Mouse (Mus musculus) midbrain, embryonic 13.5 days (tissue): ENCODE measurements at regions not wholly inside any gene's neighbourhood (a gene's known extent, or its start where the extent isn't known, plus 50 kb on each side); places are given as distances from the start of the nearest gene placed in this dataset.
"Not testable (repeated sequence)": the region's sequence is repeated elsewhere in the genome, so short reads cannot be mapped to it uniquely, and the experiment has no call there.

Source experiments
- ATAC-seq: fragments of 200-750 bp; cut with Nextera tagmentation; 2 replicates; pipeline ENCODE4 v1.8.0; 2017; ENCODE audit warnings: mild to moderate bottlenecking, moderate TSS enrichment, moderate library complexity
- H3K27ac ChIP-seq: fragments of 300-500 bp; sonication (generic); 2 replicates; pipeline ENCODE4 v1.5.1; 2015; ENCODE audit warnings: inconsistent platforms, mild to moderate bottlenecking, moderate library complexity
- H3K27me3 ChIP-seq: fragments of 300-500 bp; sonication (generic); 2 replicates; pipeline ENCODE4 v1.6.1; 2015; ENCODE audit warnings: mild to moderate bottlenecking, inconsistent platforms
- H3K36me3 ChIP-seq: fragments of 300-500 bp; sonication (generic); 2 replicates; pipeline ENCODE4 v1.6.1; 2015; ENCODE audit warnings: mild to moderate bottlenecking, inconsistent platforms
- H3K4me1 ChIP-seq: fragments of 300-500 bp; sonication (generic); replicated peaks from 2 replicates; pipeline ENCODE4 v1.6.1; 2015; ENCODE audit warnings: inconsistent platforms
- H3K4me2 ChIP-seq: fragments of 300-500 bp; sonication (generic); replicated peaks from 2 replicates; pipeline ENCODE4 v1.6.1; 2015; ENCODE audit warnings: moderate library complexity, mild to moderate bottlenecking, inconsistent platforms
- H3K4me3 ChIP-seq: fragments of 300-500 bp; sonication (generic); replicated peaks from 2 replicates; pipeline ENCODE4 v1.5.1; 2015; ENCODE audit warnings: mild to moderate bottlenecking, inconsistent platforms
- H3K9ac ChIP-seq: fragments of 300-500 bp; sonication (generic); replicated peaks from 2 replicates; pipeline ENCODE4 v1.6.1; 2015; ENCODE audit warnings: mild to moderate bottlenecking, inconsistent platforms
- H3K9me3 ChIP-seq: fragments of 300-500 bp; sonication (generic); 2 replicates; pipeline ENCODE4 v1.6.1; 2016; ENCODE audit warnings: mild to moderate bottlenecking, inconsistent platforms
- WGBS: fragments of 180-500 bp; shearing (Covaris S2); methylation state at CpG from one replicate; pipeline ENCODE4 v1.1.7; 2015; 5-methylcytosine and 5-hydroxymethylcytosine counted together

- 91% methylated on average over 3 of the region's 3 CpGs for WGBS
- H3K27ac ChIP-seq: no peak overlapping the region
These were observed 194.3 kb downstream of the Fam43a start for GRCm38 (mm10) chr16:30793856-30794255.

DNA sequence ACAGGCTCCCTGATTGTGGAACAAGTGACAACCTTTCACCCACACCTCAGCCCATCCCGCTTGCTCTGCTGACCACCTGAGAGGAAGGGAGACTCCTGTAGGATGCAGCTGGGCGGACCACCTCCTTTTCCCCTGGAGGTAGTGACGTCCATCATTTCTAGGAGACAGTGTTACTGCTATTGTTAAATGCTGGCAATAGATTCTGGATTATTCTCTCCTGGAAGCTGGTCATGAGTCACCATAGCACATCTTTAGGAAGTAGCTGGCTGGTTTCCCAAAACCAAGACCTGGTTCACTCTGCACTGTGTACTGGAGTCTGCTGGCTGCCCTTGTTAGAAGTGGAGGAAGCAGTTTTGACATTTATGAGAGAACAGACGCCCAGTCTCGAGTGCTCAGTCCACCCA is 196.0 kb downstream of the Fam43a start:
- Histone ChIP-seq H3K4me2 (no peak overlapping the region), H3K36me3 (no peaks in the 10 kb centered on the region), H3K9me3 (no peaks in the 10 kb centered on the region), H3K4me3 (no peak overlapping the region), H3K27me3 (no peaks in the 10 kb centered on the region), H3K27ac (no peak overlapping the region), H3K9ac (no peak overlapping the region), H3K4me1 (peaks cover 15% of the 10 kb centered on the region)
- 88% methylated on average over 5 of the region's 5 CpGs for WGBS
- no peak for ATAC-seq

More at GRCm38 (mm10) chr16:30793856-30794255, 194.3 kb downstream of the Fam43a start:
- Histone ChIP-seq H3K9me3 (no peaks in the 10 kb centered on the region), H3K4me2 (no peak overlapping the region), H3K4me1 (peaks cover 20% of the 10 kb centered on the region), H3K36me3 (no peaks in the 10 kb centered on the region), H3K9ac (no peak overlapping the region), H3K27me3 (no peaks in the 10 kb centered on the region), H3K4me3 (no peak overlapping the region)
- ATAC-seq: no peak

DNA sequence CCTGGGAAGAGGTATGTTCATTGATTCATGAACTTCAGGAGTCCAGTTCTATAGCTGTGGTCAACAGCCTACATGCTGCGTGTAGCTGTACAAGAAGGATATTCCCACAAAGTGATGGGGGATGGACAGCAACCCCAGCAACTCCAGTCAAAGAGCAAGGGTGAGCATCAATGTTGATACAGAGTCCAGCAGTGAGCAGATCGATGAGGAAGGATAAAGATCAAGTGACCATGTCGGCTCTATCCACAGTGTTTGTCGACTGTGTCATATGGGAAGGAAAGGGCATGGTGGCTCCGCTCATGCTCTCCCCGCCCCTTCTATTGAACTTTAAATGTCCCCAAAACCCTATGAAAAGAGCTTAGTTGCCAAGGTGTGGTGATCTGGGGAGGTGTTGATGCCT is 196.6 kb downstream of the Fam43a start:
- Histone ChIP-seq H3K27me3 (no peaks in the 10 kb centered on the region), H3K9ac (no peak overlapping the region), H3K4me3 (no peak overlapping the region), H3K36me3 (no peaks in the 10 kb centered on the region), H3K9me3 (no peaks in the 10 kb centered on the region), H3K4me2 (no peak overlapping the region), H3K27ac (no peak overlapping the region), H3K4me1 (peaks cover 9% of the 10 kb centered on the region)
- 95% methylated on average over 6 of the region's 6 CpGs for WGBS
- ATAC-seq: no peak

GRCm38 (mm10) chr16:30797006-30797405 is 197.5 kb downstream of the Fam43a start:
- Histone ChIP-seq H3K36me3 (no peaks in the 10 kb centered on the region), H3K9me3 (no peaks in the 10 kb centered on the region), H3K4me3 (no peak overlapping the region), H3K4me2 (no peak overlapping the region), H3K4me1 (peaks cover 4% of the 10 kb centered on the region; the same call in 1 of the 2 replicates), H3K9ac (no peak overlapping the region), H3K27me3 (no peaks in the 10 kb centered on the region), H3K27ac (no peak overlapping the region)
- ATAC-seq: no peak
- 95% methylated on average over 3 of the region's 3 CpGs for WGBS

GRCm38 (mm10) chr16:30797973-30798471 is 198.5 kb downstream of the Fam43a start:
- Histone ChIP-seq H3K4me3 (no peak overlapping the region), H3K4me1 (peaks cover 4% of the 10 kb centered on the region; the same call in 1 of the 2 replicates), H3K27ac (no peak overlapping the region), H3K9me3 (no peaks in the 10 kb centered on the region), H3K4me2 (no peak overlapping the region), H3K9ac (no peak overlapping the region), H3K36me3 (no peaks in the 10 kb centered on the region), H3K27me3 (no peaks in the 10 kb centered on the region)
- ATAC-seq: no peak
- WGBS: 80% methylated on average over 7 of the region's 7 CpGs

DNA sequence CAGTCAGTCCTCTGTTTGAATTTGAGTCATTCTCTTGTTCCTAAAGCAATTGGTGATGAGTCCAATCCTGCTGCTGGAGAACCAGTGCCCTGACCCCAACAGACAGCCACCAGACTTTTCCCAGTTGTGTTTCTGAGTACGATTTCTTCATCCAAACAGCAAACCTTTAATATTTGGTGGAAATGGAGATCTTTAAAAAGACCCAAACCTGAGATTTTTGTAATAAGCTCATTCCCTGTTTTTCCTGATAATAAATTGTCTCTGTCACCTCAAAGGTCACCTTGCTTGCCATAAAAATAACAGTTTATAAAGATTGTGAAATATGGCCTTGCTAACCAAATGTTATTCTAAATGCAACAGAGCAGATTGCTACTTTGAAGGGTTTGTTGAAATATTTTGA is 199.0 kb downstream of the Fam43a start:
- no peak for ATAC-seq
- Histone ChIP-seq H3K27me3 (no peaks in the 10 kb centered on the region), H3K4me1 (0 out of 2 replicates have a peak, but pooled peaks cover 2% of the 10 kb centered on the region), H3K27ac (no peak overlapping the region), H3K9ac (no peak overlapping the region), H3K36me3 (no peaks in the 10 kb centered on the region), H3K4me3 (no peak overlapping the region), H3K4me2 (no peak overlapping the region), H3K9me3 (no peaks in the 10 kb centered on the region)
- WGBS: 97% methylated on average over 1 of the region's 1 CpGs

DNA sequence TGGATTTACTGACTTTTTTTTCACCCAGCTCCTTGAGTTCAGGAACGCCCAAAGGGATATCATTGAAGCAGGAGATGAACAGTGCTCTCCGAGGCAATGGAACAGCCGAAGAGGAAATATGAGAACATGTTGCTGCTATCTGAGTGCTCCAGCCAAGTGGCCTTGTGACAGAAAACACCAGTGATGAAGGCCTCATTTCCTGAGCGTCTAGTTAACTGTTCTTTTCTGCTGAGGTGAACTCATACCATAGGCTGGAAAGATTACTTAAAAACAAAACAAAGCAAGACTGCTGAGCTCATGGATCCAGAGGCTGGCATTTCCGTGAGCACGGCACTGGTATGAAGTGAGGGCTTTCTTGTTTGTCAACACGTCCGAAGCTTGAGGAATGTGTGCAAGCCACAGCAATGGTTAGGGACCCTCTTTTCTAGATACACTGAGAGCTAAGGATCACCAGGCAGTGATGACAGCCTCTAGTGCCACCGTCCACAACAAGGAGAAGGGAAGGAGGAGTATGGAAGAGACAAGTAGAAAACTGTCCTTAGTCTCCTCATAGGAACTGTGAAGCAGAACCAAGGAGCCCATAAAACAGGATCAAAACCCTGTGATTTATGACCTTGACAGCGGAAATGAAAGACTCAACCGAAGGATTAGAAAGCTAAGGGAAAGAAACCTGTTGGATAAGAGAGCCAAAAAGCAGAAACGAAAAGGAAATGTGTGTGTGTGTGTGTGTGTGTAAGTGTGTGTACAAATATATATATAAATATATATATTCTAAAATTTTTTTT is 200.4 kb downstream of the Fam43a start:
- H3K4me1 ChIP-seq: no peaks in the 10 kb centered on the region
- H3K36me3 ChIP-seq: no peaks in the 10 kb centered on the region
- ATAC-seq: no peak
- no peak overlapping the region for H3K4me3 ChIP-seq
- no peaks in the 10 kb centered on the region for H3K27me3 ChIP-seq
- H3K9me3 ChIP-seq: no peaks in the 10 kb centered on the region
- H3K4me2 ChIP-seq: no peak overlapping the region
- WGBS: 89% methylated on average over 12 of the region's 12 CpGs
- no peak overlapping the region for H3K9ac ChIP-seq
- no peak overlapping the region for H3K27ac ChIP-seq

- no peaks in the 10 kb centered on the region for H3K9me3 ChIP-seq
- 57% methylated on average over 3 of the region's 3 CpGs for WGBS
- H3K36me3 ChIP-seq: no peaks in the 10 kb centered on the region
- H3K27me3 ChIP-seq: no peaks in the 10 kb centered on the region
- no peak for ATAC-seq
- no peak overlapping the region for H3K4me2 ChIP-seq
- H3K4me1 ChIP-seq: no peaks in the 10 kb centered on the region
- no peak overlapping the region for H3K4me3 ChIP-seq
- no peak overlapping the region for H3K9ac ChIP-seq
- H3K27ac ChIP-seq: no peak overlapping the region
These were observed 204.5 kb downstream of the Fam43a start for GRCm38 (mm10) chr16:30804018-30804417.

- ATAC-seq, H3K36me3 ChIP-seq, H3K4me2 ChIP-seq, H3K4me1 ChIP-seq, H3K27me3 ChIP-seq, H3K27ac ChIP-seq, H3K9me3 ChIP-seq, H3K9ac ChIP-seq, H3K4me3 ChIP-seq: not testable (repeated sequence)
- WGBS: 89% methylated on average over 4 of the region's 4 CpGs
These were observed 206.7 kb downstream of the Fam43a start for GRCm38 (mm10) chr16:30806206-30806605.

GRCm38 (mm10) chr16:30818541-30819120 is 219.1 kb downstream of the Fam43a start:
- no peak overlapping the region for H3K27ac ChIP-seq
- ATAC-seq: no peak
- no peak overlapping the region for H3K9ac ChIP-seq
- no peaks in the 10 kb centered on the region for H3K9me3 ChIP-seq
- H3K4me2 ChIP-seq: no peak overlapping the region
- WGBS: 75% methylated on average over 5 of the region's 5 CpGs
- no peak overlapping the region for H3K4me3 ChIP-seq
- H3K4me1 ChIP-seq: peaks cover 12% of the 10 kb centered on the region
- H3K36me3 ChIP-seq: no peaks in the 10 kb centered on the region
- H3K27me3 ChIP-seq: no peaks in the 10 kb centered on the region

GRCm38 (mm10) chr16:30819342-30819741 is 219.8 kb downstream of the Fam43a start:
- Histone ChIP-seq H3K36me3 (no peaks in the 10 kb centered on the region), H3K4me3 (no peak overlapping the region), H3K4me2 (no peak overlapping the region), H3K9me3 (no peaks in the 10 kb centered on the region), H3K27me3 (no peaks in the 10 kb centered on the region), H3K4me1 (peaks cover 12% of the 10 kb centered on the region), H3K9ac (no peak overlapping the region), H3K27ac (no peak overlapping the region)
- 91% methylated on average over 4 of the region's 4 CpGs for WGBS
- ATAC-seq: no peak

GRCm38 (mm10) chr16:30820234-30820633 is 220.7 kb downstream of the Fam43a start:
- no peak for ATAC-seq
- Histone ChIP-seq H3K4me2 (no peak overlapping the region), H3K9me3 (no peaks in the 10 kb centered on the region), H3K36me3 (no peaks in the 10 kb centered on the region), H3K9ac (no peak overlapping the region), H3K27me3 (no peaks in the 10 kb centered on the region), H3K4me1 (peaks cover 12% of the 10 kb centered on the region), H3K27ac (no peak overlapping the region), H3K4me3 (no peak overlapping the region)
- WGBS: 82% methylated on average over 3 of the region's 3 CpGs
